Mouse (Mus musculus) embryonic fibroblast, embryonic 13.5 days (primary cell): ENCODE measurements around the gene Atp8a2.

Source experiments
- CTCF ChIP-seq: IDR thresholded peaks from 2 replicates; pipeline ENCODE4 v1.5.1; 2011; ENCODE audit warnings: mild to moderate bottlenecking, control low read depth, low read length, moderate library complexity, borderline replicate concordance; ENCODE audit not compliant: insufficient read depth
- POLR2A ChIP-seq: IDR thresholded peaks from 2 replicates; pipeline ENCODE4 v1.6.1; 2011; ENCODE audit warnings: low read depth, mild to moderate bottlenecking, control low read depth, low read length, moderate library complexity

- no peak for TF ChIP-seq CTCF
- TF ChIP-seq POLR2A = no peak
Observed at GRCm38 (mm10) chr14:59594988-59595387, 602.0 kb downstream of the Atp8a2 start.
